Mouse (Mus musculus) stomach, embryonic 15.5 days (tissue): Measurements from ENCODE around the gene Gm11042. TPM values are rescaled to one million over a fixed set of nuclear protein-coding genes. Genes with fewer than 3 reads are reported as not detected.

Experiments
- ATAC-seq: fragments of 200-750 bp; cut with Nextera tagmentation; 2 replicates; pipeline ENCODE4 v1.8.0; 2017; ENCODE audit warnings: low read depth, moderate number of reproducible peaks, moderate TSS enrichment; ENCODE audit not compliant: insufficient read depth, low FRiP score
- H3K27ac ChIP-seq: fragments of 300-500 bp; sonication (generic); 2 replicates; pipeline ENCODE4 v1.5.1; 2015; ENCODE audit warnings: mild to moderate bottlenecking, inconsistent platforms
- H3K27me3 ChIP-seq: fragments of 300-500 bp; sonication (generic); replicated peaks from 2 replicates; pipeline ENCODE4 v1.6.1; 2015; ENCODE audit warnings: inconsistent platforms
- H3K36me3 ChIP-seq: fragments of 300-500 bp; sonication (generic); 2 replicates; pipeline ENCODE4 v1.6.1; 2015; ENCODE audit warnings: inconsistent platforms
- H3K4me1 ChIP-seq: fragments of 300-500 bp; sonication (generic); 2 replicates; pipeline ENCODE4 v1.6.1; 2015; ENCODE audit warnings: inconsistent platforms
- H3K4me2 ChIP-seq: fragments of 300-500 bp; sonication (generic); 2 replicates; pipeline ENCODE4 v1.6.1; 2015; ENCODE audit warnings: mild to moderate bottlenecking, inconsistent platforms
- H3K4me3 ChIP-seq: fragments of 300-500 bp; sonication (generic); replicated peaks from 2 replicates; pipeline ENCODE4 v1.5.1; 2015; ENCODE audit warnings: inconsistent platforms
- H3K9ac ChIP-seq: fragments of 300-500 bp; sonication (generic); 2 replicates; pipeline ENCODE4 v1.6.1; 2015; ENCODE audit warnings: inconsistent platforms
- H3K9me3 ChIP-seq: fragments of 300-500 bp; sonication (generic); 2 replicates; pipeline ENCODE4 v1.6.1; 2016; ENCODE audit warnings: inconsistent platforms
- WGBS: fragments of 180-500 bp; shearing (Covaris S2); methylation state at CpG from one replicate; pipeline ENCODE4 v1.1.7; 2015; 5-methylcytosine and 5-hydroxymethylcytosine counted together
- polyA plus RNA-seq: library from polyadenylated mRNA; unstranded; fragments of >200 nt; fragmentation: Nextera tagmentation; extraction: Ambion mirVana; gene quantifications from 2 replicates; pipeline ENCODE4 v1.2.1, GENCODE M21; 2015

Gene Gm11042
- polyA plus RNA-seq: not detected in 2 replicates

DNA sequence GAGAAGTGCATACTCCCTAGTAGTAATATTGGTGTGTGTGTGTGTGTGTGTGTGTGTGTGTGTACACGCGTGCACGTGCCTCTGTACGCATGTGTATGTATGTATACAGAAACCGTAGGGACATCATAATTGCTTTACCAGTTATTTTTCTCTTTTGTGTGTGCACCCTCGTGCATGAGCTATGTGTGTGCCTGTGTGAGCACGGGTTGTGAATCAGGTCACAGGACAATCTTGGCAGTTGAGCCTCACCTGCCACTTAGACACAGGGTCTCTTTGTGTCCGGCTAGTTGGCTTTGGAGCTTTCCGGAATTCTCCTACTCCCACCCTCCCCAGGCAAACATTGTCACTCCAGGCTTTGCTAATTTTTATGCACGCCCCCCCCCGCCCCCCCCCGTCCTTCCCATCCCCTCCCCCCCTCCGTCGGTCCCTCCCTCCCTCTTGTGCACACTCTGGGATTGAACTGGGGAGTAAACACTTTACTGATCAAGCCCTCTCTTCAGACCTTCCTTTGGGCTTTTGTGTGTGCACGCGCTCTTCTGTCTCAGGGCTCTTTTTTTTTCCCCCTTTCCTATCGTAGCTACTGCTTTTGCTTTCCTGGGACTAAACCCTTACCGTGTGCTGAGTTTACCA is at the start of gene Gm11042:
Gm11042 (minus strand) TSS at position 51 of the 630 bp plus-strand sequence.
- Histone ChIP-seq H3K36me3 (no peaks in the 10 kb centered on the region), H3K9ac (no peak within 1 kb of the TSS; the same call in 1 of the 2 replicates), H3K27ac (peak within 1 kb of the TSS; percentile 22; the same call in 1 of the 2 replicates), H3K4me2 (peak within 1 kb of the TSS; percentile 56), H3K4me3 (peak within 1 kb of the TSS; percentile 45), H3K4me1 (no peaks in the 10 kb centered on the region), H3K27me3 (no peaks in the 10 kb centered on the region), H3K9me3 (no peaks in the 10 kb centered on the region)
- 0 out of 2 replicates have a peak, but pooled peaks have one; percentile 20 for ATAC-seq
- 31% methylated on average over 15 of the region's 18 CpGs for WGBS

DNA sequence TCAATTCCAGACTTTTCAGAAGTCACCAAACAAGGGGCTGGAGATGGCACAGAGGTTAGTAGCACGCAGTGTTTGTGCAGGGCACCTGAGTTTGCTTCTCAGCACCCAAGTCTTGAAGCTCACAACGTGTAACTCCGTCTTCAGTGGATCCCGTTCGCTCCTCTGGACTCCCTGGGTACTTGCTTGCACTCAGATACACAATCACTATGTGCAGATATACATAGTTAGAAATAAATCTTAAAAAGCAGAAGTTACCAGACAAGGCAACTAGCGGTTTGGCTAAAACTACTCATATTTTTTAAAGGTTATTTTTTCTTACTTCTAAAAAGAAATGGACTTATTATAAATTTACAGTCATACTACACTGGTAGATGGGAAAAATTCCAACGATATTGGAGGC is 48.3 kb upstream of the Gm11042 start:
- Histone ChIP-seq H3K27ac (no peak overlapping the region), H3K9ac (no peak overlapping the region), H3K27me3 (no peaks in the 10 kb centered on the region), H3K4me1 (no peaks in the 10 kb centered on the region), H3K4me2 (no peak overlapping the region), H3K4me3 (no peak overlapping the region), H3K9me3 (no peaks in the 10 kb centered on the region), H3K36me3 (no peaks in the 10 kb centered on the region)
- ATAC-seq: no peak
- WGBS: 78% methylated on average over 7 of the region's 7 CpGs

- no peak for ATAC-seq
- no peak overlapping the region for H3K9ac ChIP-seq
- 84% methylated on average over 6 of the region's 6 CpGs for WGBS
- no peaks in the 10 kb centered on the region for H3K27me3 ChIP-seq
- no peak overlapping the region for H3K27ac ChIP-seq
- no peak overlapping the region for H3K4me2 ChIP-seq
- H3K4me3 ChIP-seq: no peak overlapping the region
- H3K4me1 ChIP-seq: no peaks in the 10 kb centered on the region
- H3K36me3 ChIP-seq: no peaks in the 10 kb centered on the region
- no peaks in the 10 kb centered on the region for H3K9me3 ChIP-seq
These were observed 46.9 kb upstream of the Gm11042 start for GRCm38 (mm10) chr12:74363076-74363475.

DNA sequence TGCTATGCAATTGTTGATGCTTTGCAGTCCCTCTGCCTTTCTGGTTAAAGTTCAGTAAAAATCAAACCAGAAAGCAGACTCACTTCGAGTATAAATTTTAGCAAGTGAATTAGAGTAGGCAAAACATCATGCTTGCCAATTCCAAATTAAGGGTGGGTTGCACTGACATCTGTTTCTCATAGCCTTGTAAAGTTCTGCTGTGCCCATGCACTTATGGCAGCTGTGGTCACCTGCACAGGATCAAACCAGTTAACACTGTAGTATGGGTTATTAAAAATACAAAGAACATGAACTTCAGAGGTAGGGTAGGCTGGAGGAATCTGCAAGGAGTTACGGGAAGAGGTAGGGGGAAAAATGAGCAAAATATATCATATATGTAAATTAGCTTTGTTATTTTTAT is 46.3 kb upstream of the Gm11042 start:
- no peak overlapping the region for H3K27ac ChIP-seq
- no peaks in the 10 kb centered on the region for H3K27me3 ChIP-seq
- no peaks in the 10 kb centered on the region for H3K9me3 ChIP-seq
- H3K9ac ChIP-seq: no peak overlapping the region
- no peak for ATAC-seq
- 54% methylated on average over 2 of the region's 2 CpGs for WGBS
- H3K36me3 ChIP-seq: no peaks in the 10 kb centered on the region
- H3K4me3 ChIP-seq: no peak overlapping the region
- H3K4me2 ChIP-seq: no peak overlapping the region
- H3K4me1 ChIP-seq: no peaks in the 10 kb centered on the region

DNA sequence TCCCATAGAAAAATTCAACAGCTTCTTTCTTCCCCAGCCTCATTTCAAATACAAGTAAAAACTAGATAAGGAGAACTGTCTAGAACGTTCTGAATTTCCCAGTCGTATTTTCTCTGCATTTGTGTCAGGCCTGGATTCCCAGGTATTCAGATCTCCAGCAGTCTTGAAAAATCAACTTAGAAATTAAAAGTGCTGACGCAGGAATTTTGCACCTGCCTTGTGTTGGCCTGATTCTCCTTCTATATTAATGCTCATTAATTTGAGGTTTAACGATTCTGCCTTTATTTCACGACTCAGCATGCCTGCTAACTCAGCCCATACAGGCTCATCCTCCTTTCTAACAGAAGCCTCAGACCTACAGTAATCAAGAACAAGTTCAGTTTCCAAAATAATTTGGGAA is 43.6 kb upstream of the Gm11042 start:
- H3K27ac ChIP-seq: no peak overlapping the region
- no peaks in the 10 kb centered on the region for H3K27me3 ChIP-seq
- WGBS: 81% methylated on average over 5 of the region's 5 CpGs
- H3K36me3 ChIP-seq: no peaks in the 10 kb centered on the region
- no peak overlapping the region for H3K4me2 ChIP-seq
- H3K9me3 ChIP-seq: no peaks in the 10 kb centered on the region
- no peaks in the 10 kb centered on the region for H3K4me1 ChIP-seq
- H3K9ac ChIP-seq: no peak overlapping the region
- H3K4me3 ChIP-seq: no peak overlapping the region
- no peak for ATAC-seq

DNA sequence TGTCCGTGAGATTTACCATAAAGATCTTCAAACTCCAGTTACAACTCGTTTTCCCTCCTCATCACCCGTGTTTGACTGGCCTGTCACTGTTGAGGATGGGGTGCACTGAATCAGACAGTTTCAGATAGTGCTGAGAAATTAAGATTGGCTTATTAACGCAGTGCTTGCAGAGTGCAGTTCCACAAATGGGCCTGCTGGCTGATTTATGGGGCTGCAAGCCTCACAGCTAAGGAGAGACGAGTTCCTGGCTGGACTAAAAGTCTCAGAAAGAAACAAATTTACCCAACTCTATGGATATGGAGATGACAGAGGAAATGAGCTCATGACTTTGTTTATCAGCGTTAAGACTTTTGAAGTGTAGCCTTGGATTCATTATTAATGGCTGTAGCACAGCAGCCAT is 41.6 kb upstream of the Gm11042 start:
- Histone ChIP-seq H3K36me3 (no peaks in the 10 kb centered on the region), H3K9me3 (no peaks in the 10 kb centered on the region), H3K9ac (no peak overlapping the region), H3K27me3 (no peaks in the 10 kb centered on the region), H3K27ac (no peak overlapping the region), H3K4me3 (no peak overlapping the region), H3K4me1 (no peaks in the 10 kb centered on the region), H3K4me2 (no peak overlapping the region)
- WGBS: 30% methylated on average over 6 of the region's 6 CpGs
- peak; percentile 39; the same call in 1 of the 2 replicates for ATAC-seq

DNA sequence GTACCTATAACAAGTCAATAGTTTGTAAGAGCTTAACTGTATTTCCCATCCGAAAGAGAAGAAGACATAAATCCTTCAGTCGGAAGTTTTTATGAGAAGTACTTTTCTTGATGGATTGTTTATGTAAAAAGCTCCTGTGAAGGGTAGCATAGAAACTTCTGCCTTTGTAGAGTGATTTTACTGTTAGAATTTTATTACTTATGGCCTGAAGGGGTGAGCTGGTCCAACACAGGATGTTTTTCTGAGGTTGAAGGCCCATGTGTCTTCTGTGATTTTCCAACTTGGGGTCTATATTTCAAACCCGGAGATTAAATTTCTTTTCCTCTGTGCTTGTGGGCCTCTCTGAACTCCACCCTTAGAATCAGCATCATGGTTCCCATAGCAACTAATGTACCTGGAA is 26.5 kb upstream of the Gm11042 start:
- no peaks in the 10 kb centered on the region for H3K36me3 ChIP-seq
- H3K27ac ChIP-seq: no peak overlapping the region
- H3K9me3 ChIP-seq: no peaks in the 10 kb centered on the region
- WGBS: 52% methylated on average over 3 of the region's 3 CpGs
- no peaks in the 10 kb centered on the region for H3K4me1 ChIP-seq
- no peak overlapping the region for H3K9ac ChIP-seq
- no peak for ATAC-seq
- H3K4me3 ChIP-seq: no peak overlapping the region
- no peak overlapping the region for H3K4me2 ChIP-seq
- H3K27me3 ChIP-seq: no peaks in the 10 kb centered on the region

DNA sequence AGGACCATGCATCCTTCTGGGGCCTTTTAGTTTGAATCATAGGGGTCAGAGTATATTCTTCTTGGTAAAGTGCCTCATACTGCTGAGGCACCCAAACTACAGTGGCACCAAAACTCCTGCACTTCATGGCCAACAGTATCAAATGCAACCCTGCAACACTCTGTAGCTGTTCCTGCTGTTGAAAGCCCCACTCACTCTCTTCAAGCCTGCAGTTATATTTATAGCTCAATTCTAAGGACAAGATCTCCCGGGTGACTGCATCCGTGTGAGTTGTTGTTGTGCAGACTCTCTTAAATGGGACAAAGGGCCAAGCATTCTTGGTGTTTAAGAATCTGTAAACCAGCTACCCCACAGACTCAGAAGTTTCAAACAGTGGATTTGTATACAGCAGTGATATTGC is 23.9 kb upstream of the Gm11042 start:
- Histone ChIP-seq H3K36me3 (no peaks in the 10 kb centered on the region), H3K9me3 (no peaks in the 10 kb centered on the region), H3K27me3 (no peaks in the 10 kb centered on the region), H3K4me2 (no peak overlapping the region), H3K9ac (no peak overlapping the region), H3K27ac (no peak overlapping the region), H3K4me3 (no peak overlapping the region), H3K4me1 (no peaks in the 10 kb centered on the region)
- no peak for ATAC-seq
- 73% methylated on average over 2 of the region's 2 CpGs for WGBS

- no peaks in the 10 kb centered on the region for H3K9me3 ChIP-seq
- H3K9ac ChIP-seq: no peak overlapping the region
- no peaks in the 10 kb centered on the region for H3K27me3 ChIP-seq
- no peak overlapping the region for H3K4me2 ChIP-seq
- no peak overlapping the region for H3K4me3 ChIP-seq
- 91% methylated on average over 6 of the region's 6 CpGs for WGBS
- no peaks in the 10 kb centered on the region for H3K36me3 ChIP-seq
- no peak overlapping the region for H3K27ac ChIP-seq
- no peak for ATAC-seq
- H3K4me1 ChIP-seq: no peaks in the 10 kb centered on the region
These were observed 17.5 kb upstream of the Gm11042 start for GRCm38 (mm10) chr12:74333706-74334105.

- Histone ChIP-seq H3K4me1 (no peaks in the 10 kb centered on the region), H3K27ac (no peak overlapping the region), H3K36me3 (no peaks in the 10 kb centered on the region), H3K4me3 (no peak overlapping the region), H3K9ac (no peak overlapping the region), H3K4me2 (no peak overlapping the region), H3K9me3 (no peaks in the 10 kb centered on the region), H3K27me3 (no peaks in the 10 kb centered on the region)
- WGBS: 34% methylated on average over 13 of the region's 13 CpGs
- no peak for ATAC-seq
These were observed 16.8 kb upstream of the Gm11042 start for GRCm38 (mm10) chr12:74333016-74333415.

- 77% methylated on average over 6 of the region's 6 CpGs for WGBS
- Histone ChIP-seq H3K36me3 (no peaks in the 10 kb centered on the region), H3K27me3 (no peaks in the 10 kb centered on the region), H3K4me1 (no peaks in the 10 kb centered on the region), H3K4me2 (no peak overlapping the region), H3K9me3 (no peaks in the 10 kb centered on the region), H3K4me3 (no peak overlapping the region), H3K9ac (no peak overlapping the region), H3K27ac (no peak overlapping the region)
- no peak for ATAC-seq
These were observed 13.6 kb upstream of the Gm11042 start for GRCm38 (mm10) chr12:74329759-74330158.

GRCm38 (mm10) chr12:74326644-74327043 is 10.4 kb upstream of the Gm11042 start:
- H3K4me1 ChIP-seq: no peaks in the 10 kb centered on the region
- WGBS: 82% methylated on average over 3 of the region's 3 CpGs
- no peaks in the 10 kb centered on the region for H3K27me3 ChIP-seq
- no peak overlapping the region for H3K9ac ChIP-seq
- H3K4me3 ChIP-seq: no peak overlapping the region
- ATAC-seq: no peak
- H3K27ac ChIP-seq: no peak overlapping the region
- H3K36me3 ChIP-seq: no peaks in the 10 kb centered on the region
- H3K9me3 ChIP-seq: no peaks in the 10 kb centered on the region
- no peak overlapping the region for H3K4me2 ChIP-seq

DNA sequence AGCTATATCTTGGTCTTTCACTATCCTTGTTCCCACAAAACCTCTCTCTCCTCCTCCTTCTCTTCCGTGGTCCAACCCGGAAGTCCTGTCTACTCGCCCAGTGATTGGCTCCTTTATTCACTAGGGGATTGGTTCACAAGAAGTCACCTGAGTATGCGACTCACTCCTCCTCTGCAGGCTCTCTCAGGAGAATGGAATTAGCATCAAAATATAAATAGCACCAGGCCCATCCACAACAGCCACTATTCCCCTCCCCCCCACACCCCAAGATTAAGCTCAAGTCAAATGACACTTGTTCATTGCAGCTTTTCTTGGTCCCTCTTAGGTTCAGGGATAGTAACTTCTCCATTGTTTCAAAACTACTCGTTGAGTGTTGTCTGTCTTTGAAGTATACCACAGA is 5.8 kb upstream of the Gm11042 start:
- WGBS: 84% methylated on average over 5 of the region's 5 CpGs
- no peaks in the 10 kb centered on the region for H3K27me3 ChIP-seq
- no peak overlapping the region for H3K4me3 ChIP-seq
- H3K4me2 ChIP-seq: no peak overlapping the region
- no peaks in the 10 kb centered on the region for H3K4me1 ChIP-seq
- no peak overlapping the region for H3K9ac ChIP-seq
- H3K9me3 ChIP-seq: no peaks in the 10 kb centered on the region
- ATAC-seq: no peak
- H3K27ac ChIP-seq: no peak overlapping the region
- H3K36me3 ChIP-seq: no peaks in the 10 kb centered on the region
